Mouse (Mus musculus): ENCODE results near the gene Cd248. TPM values are rescaled to one million over a fixed set of nuclear protein-coding genes. Genes with fewer than 3 reads are reported as not detected.
A peak's percentile ranks its signal among the peaks of the same experiment; 100 is the strongest.

The Cd248 gene
- polyA plus RNA-seq, 1 experiment from 2014 or later: 0.44 TPM

DNA sequence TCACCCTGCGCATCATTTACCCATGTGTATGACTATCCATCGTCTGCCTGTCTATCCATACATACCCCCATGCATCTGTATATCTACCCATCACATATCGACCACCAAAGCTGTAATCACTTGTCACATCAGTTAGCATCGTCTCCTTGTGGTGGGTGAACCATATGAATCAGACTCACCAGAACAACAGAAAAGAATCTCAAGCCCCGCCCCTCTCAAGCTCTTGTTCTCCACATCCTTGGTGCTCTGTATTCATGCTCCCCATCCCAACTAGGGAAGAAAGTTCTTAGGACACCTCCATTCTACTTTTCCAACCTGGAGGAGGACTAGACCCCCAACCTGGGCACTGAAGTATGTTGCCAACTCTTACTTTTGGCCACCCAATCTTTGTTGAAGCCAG, 5.8 kb upstream of the Cd248 start:
- TF ChIP-seq CTCF (IDR thresholded peaks at IDR 0.05): no peak
- in situ Hi-C loops (cut with MboI; ENCODE audit: low pct_unique_long_range_greater_than_20kb): no loop called here
- POLR2A ChIA-PET: no interaction called here
- ATAC-seq (no peak), DNase-seq (ENCODE audit: low read depth, low spot score) (no peak)
- no peaks in the 10 kb centered on the region for H3K27me3 ChIP-seq
- CTCF ChIA-PET: no interaction called here

DNA sequence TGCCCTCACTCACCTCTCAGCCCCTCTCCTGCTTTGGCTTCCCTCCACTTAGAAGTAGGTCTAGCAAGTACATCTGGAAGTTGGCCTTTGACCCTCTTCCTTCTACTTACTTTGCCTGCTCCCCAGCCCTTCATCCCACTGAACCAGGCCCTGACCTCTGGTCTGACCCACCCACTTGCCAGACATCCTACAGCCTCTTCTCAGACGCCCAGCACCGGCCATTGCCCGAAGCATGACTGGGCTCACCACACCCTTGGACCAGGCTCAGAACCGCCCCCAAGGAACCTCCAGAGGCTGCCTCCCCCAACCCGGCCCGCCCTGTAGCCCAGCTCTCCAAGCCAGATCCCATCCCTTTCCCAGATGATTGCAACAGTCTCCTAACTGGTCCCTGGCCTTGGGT, 5.4 kb upstream of the Cd248 start:
- ChIA-PET CTCF (no interaction called here), POLR2A (no interaction called here)
- no peak for ATAC-seq
- H3K27me3 ChIP-seq: no peaks in the 10 kb centered on the region
- no peak for TF ChIP-seq CTCF (IDR thresholded peaks at IDR 0.05)
- in situ Hi-C loops (cut with MboI; ENCODE audit: low pct_unique_long_range_greater_than_20kb): no loop called here
- no peak for DNase-seq (ENCODE audit: low read depth, low spot score)

DNA sequence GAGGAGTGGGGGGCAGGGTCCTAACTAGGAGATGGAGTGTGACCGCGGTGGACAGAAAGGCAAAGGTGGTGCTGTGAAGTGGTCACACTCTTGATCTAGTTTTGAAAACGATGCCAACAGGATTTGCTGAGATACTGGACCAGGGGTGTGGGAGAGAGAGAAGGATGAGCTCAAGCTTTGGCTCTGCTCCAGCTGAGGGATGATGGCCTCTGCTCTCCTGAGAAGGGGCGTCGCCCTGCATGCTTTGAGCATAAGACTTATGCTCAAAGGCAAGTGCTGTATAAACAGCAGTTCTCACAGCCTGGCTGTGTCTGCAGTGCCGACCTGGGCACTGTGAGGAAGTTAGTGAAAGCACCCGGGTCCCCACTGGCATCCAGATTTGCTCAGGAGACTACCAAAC, 2.8 kb upstream of the Cd248 start:
- ChIA-PET CTCF (interaction anchor here (0.8 to 1.5 kb wide), 2 partner anchors 11 to 14 kb away, joined by 5 read pairs; no protein-coding TSS in a partner anchor), POLR2A (interaction anchor here (0.6 kb wide), 1 partner anchor 40 kb away, joined by 4 read pairs; no protein-coding TSS in a partner anchor)
- no peaks in the 10 kb centered on the region for H3K27me3 ChIP-seq
- ATAC-seq: peak; percentile 8
- in situ Hi-C loops (cut with MboI; ENCODE audit: low pct_unique_long_range_greater_than_20kb): no loop called here
- TF ChIP-seq CTCF (IDR thresholded peaks at IDR 0.05): no peak
- DNase-seq (ENCODE audit: low read depth, low spot score): no peak

DNA sequence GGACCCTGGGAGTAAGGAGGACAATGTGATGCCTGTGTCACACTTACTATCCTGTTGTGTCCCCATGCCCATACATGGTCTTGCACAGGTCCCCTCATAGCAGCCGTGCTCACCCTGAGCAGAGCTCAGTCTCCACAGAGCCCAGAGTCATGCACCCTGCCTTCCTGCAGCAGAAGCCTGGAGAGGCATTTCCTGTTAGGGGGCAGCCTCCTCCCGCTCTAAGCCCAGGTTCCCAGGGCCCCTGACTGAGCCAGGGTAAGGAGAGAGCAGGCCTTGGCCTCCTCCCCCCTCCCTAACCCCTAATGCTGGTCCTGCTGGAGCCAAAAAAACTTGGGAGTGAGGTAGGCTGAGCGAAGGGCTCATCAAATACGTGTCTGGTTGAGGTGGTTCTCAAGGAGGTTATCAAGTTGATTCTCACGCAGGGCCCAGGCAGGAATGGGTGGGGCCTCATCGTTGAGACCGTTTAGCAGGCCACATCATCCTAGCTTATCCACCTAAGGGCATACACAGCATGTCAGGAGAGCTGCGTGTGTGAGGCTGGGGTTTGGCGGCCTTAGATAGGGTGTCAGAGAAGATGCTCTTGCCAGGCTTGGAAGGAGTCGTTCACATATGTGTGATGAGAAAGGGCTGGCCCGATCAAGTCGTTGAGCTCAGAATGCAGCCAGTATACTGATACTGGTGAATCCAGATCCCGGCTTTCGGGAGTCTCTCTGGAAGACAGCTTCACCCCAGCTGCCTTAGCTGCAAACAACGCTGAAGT, 658 bp upstream of the Cd248 start:
- ChIA-PET POLR2A (no interaction called here), CTCF (interaction anchor here (1.1 to 1.3 kb wide), 3 partner anchors 11 to 21 kb away, joined by 3 to 6 read pairs (median 3); partner anchors contain the start of gene Yif1a)
- in situ Hi-C loops (cut with MboI; ENCODE audit: low pct_unique_long_range_greater_than_20kb): no loop called here
- no peak for ATAC-seq
- TF ChIP-seq CTCF (IDR thresholded peaks at IDR 0.05): no peak
- H3K27me3 ChIP-seq: no peaks in the 10 kb centered on the region
- DNase-seq (ENCODE audit: low read depth, low spot score): no peak

DNA sequence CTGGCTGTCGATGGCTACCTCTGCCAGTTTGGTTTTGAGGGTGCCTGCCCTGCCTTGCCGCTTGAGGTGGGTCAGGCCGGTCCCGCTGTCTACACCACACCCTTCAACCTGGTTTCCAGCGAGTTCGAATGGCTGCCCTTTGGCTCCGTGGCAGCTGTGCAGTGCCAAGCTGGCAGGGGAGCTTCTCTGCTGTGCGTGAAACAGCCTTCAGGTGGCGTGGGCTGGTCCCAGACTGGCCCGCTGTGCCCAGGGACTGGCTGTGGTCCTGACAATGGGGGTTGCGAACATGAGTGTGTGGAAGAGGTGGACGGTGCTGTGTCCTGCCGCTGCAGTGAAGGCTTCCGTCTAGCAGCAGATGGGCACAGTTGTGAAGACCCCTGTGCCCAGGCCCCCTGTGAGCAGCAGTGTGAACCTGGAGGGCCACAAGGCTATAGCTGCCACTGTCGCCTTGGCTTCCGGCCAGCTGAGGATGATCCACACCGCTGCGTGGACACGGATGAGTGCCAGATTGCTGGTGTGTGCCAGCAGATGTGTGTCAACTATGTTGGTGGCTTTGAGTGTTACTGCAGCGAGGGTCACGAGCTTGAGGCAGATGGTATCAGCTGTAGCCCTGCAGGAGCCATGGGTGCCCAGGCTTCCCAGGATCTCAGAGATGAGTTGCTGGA, 824 bp downstream of the Cd248 start:
- in situ Hi-C loops (cut with MboI; ENCODE audit: low pct_unique_long_range_greater_than_20kb): no loop called here
- ATAC-seq (no peak), DNase-seq (ENCODE audit: low read depth, low spot score) (no peak)
- POLR2A ChIA-PET: no interaction called here
- no peaks in the 10 kb centered on the region for H3K27me3 ChIP-seq
- CTCF ChIA-PET: interaction anchor here (0.8 to 4.6 kb wide), 2 partner anchors 14 to 18 kb away, joined by 3 to 32 read pairs; no protein-coding TSS in a partner anchor
- TF ChIP-seq CTCF (IDR thresholded peaks at IDR 0.05): no peak

DNA sequence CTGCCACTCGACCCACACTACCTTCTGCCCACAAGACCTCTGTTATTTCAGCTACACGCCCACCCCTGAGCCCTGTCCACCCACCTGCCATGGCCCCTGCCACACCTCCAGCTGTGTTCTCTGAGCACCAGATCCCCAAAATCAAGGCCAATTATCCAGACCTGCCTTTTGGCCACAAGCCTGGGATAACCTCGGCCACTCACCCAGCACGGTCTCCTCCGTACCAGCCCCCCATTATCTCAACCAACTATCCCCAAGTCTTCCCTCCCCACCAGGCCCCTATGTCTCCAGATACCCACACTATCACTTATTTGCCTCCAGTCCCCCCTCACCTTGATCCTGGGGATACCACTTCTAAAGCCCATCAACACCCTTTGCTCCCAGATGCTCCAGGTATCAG, 1.6 kb downstream of the Cd248 start:
- ChIA-PET POLR2A (interaction anchor here (1.3 kb wide), 1 partner anchor 19 kb away, joined by 3 read pairs; the partner anchor contains the start of gene Rin1), CTCF (interaction anchor here (0.7 to 4.6 kb wide), 3 partner anchors 15 to 25 kb away, joined by 3 to 32 read pairs (median 3); no protein-coding TSS in a partner anchor)
- DNase-seq (ENCODE audit: low read depth, low spot score) (no peak), ATAC-seq (no peak)
- no peaks in the 10 kb centered on the region for H3K27me3 ChIP-seq
- no peak for TF ChIP-seq CTCF (IDR thresholded peaks at IDR 0.05)
- in situ Hi-C loops (cut with MboI; ENCODE audit: low pct_unique_long_range_greater_than_20kb): no loop called here

DNA sequence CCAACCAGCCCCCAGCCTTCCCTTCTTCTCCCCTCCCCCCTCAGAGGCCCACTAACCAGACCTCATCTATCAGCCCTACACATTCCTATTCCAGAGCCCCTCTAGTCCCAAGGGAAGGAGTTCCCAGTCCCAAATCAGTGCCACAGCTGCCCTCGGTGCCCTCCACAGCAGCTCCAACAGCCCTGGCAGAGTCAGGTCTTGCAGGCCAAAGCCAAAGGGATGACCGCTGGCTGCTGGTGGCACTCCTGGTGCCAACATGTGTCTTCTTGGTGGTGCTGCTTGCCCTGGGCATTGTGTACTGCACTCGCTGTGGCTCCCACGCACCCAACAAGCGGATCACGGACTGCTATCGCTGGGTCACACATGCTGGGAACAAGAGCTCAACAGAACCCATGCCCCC, 2.1 kb downstream of the Cd248 start:
- in situ Hi-C loops (cut with MboI; ENCODE audit: low pct_unique_long_range_greater_than_20kb): loop anchor here (5.0 kb wide), 1 partner anchor 53 kb away; no protein-coding TSS in a partner anchor
- ChIA-PET POLR2A (interaction anchor here (0.7 to 1.3 kb wide), 2 partner anchors 10 to 19 kb away, joined by 3 read pairs; partner anchors contain the start of gene Rin1), CTCF (interaction anchor here (0.7 to 4.6 kb wide), 2 partner anchors 15 to 24 kb away, joined by 3 to 32 read pairs; no protein-coding TSS in a partner anchor)
- TF ChIP-seq CTCF (IDR thresholded peaks at IDR 0.05): no peak
- DNase-seq (ENCODE audit: low read depth, low spot score): no peak
- peaks cover 3% of the 10 kb centered on the region for H3K27me3 ChIP-seq
- ATAC-seq: no peak

DNA sequence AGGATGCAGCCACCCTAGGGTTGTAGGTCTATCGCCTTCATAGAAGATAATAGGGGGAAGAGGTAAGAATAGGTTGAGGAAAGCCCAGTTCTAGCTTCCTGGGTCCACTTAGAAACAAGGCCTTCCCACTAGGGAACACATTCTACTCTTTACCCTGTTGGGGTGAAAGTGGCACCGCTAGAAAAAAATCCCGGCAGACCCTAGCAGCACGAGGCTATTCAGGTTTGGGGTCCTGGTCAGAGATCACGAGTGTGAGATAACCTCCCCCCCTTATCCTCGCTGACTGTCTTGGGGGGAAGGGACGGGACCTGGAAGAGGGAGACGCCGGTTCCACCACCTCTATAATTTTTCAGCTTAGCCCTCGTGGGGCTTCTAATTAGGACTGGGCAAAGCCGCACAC, 3.2 kb downstream of the Cd248 start:
- no peak for DNase-seq (ENCODE audit: low read depth, low spot score)
- H3K27me3 ChIP-seq: peaks cover 3% of the 10 kb centered on the region
- TF ChIP-seq CTCF (IDR thresholded peaks at IDR 0.05): no peak
- CTCF ChIA-PET: interaction anchor here (1.4 to 4.6 kb wide), 4 partner anchors 16 to 56 kb away, joined by 4 to 32 read pairs (median 8); partner anchors contain the start of gene Rin1
- in situ Hi-C loops (cut with MboI; ENCODE audit: low pct_unique_long_range_greater_than_20kb): loop anchor here (5.0 kb wide), 1 partner anchor 54 kb away; no protein-coding TSS in a partner anchor
- POLR2A ChIA-PET: no interaction called here
- ATAC-seq: no peak

DNA sequence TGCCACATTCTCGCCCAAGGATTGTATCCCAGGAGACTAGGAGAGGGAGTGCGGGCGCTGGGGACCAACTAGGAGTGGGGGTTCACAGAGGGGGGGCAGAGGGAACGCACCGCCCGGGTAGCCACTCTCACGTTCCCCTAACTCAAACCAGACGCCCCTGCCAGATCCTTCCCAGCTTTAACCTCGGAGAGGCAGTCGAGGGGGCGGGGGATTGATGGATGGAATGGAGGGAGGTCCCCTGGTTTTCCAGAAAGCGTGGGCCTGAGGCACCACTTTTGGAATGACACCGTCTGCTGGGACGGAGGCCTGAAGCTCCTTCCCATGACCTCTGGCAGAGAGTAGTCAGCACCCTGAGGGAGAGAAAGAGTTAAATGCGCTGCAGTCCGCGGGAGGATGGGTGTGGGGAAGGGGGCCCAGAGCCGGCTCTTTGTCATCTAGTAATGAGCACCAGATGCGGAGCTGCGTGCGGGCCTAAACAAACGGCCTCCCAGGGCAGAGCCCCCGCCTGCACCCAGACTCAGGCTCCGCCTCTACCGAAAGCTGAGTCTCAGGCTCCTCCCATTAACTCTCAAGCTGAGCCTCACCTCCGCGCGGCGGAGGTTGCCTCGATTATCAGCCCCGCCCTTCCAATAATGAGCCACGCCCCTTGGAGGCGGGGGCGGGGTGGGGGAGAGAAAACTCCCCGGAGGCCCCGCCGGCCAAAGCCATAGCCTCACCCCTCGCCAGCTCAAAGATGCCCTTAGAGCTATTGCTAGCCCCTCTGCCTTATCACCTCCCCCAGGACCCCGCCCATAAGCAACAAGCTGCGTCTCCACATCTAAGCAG, 3.9 kb downstream of the Cd248 start:
- no peak for DNase-seq (ENCODE audit: low read depth, low spot score)
- POLR2A ChIA-PET: interaction anchor here (1.2 kb wide), 1 partner anchor 21 kb away, joined by 4 read pairs; the partner anchor contains the start of gene Rin1
- H3K27me3 ChIP-seq: peaks cover 3% of the 10 kb centered on the region
- in situ Hi-C loops (cut with MboI; ENCODE audit: low pct_unique_long_range_greater_than_20kb): loop anchor here (5.0 kb wide), 1 partner anchor 54 kb away; no protein-coding TSS in a partner anchor
- TF ChIP-seq CTCF (IDR thresholded peaks at IDR 0.05): no peak
- CTCF ChIA-PET: interaction anchor here (1.4 to 4.6 kb wide), 4 partner anchors 17 to 57 kb away, joined by 4 to 32 read pairs (median 8); partner anchors contain the start of gene Rin1
- ATAC-seq: peak; percentile 58
